Mouse (Mus musculus) midbrain, embryonic 15.5 days (tissue): ENCODE measurements around the gene Phf20. TPM values are rescaled to one million over a fixed set of nuclear protein-coding genes. Genes with fewer than 3 reads are reported as not detected.
"Not testable (repeated sequence)": the region's sequence is repeated elsewhere in the genome, so short reads cannot be mapped to it uniquely, and the experiment has no call there.

Experiments used
- ATAC-seq: fragments of 200-750 bp; cut with Nextera tagmentation; replicated peaks from 2 replicates; pipeline ENCODE4 v1.8.0; 2017; ENCODE audit warnings: moderate TSS enrichment
- H3K27ac ChIP-seq: fragments of 300-500 bp; sonication (generic); 2 replicates; pipeline ENCODE4 v1.5.1; 2015; ENCODE audit warnings: mild to moderate bottlenecking, inconsistent platforms
- H3K27me3 ChIP-seq: fragments of 300-500 bp; sonication (generic); replicated peaks from 2 replicates; pipeline ENCODE4 v1.6.1; 2015; ENCODE audit warnings: inconsistent platforms
- H3K36me3 ChIP-seq: fragments of 300-500 bp; sonication (generic); replicated peaks from 2 replicates; pipeline ENCODE4 v1.6.1; 2015; ENCODE audit warnings: inconsistent platforms
- H3K4me1 ChIP-seq: fragments of 300-500 bp; sonication (generic); 2 replicates; pipeline ENCODE4 v1.6.1; 2015; ENCODE audit warnings: inconsistent platforms
- H3K4me2 ChIP-seq: fragments of 300-500 bp; sonication (generic); 2 replicates; pipeline ENCODE4 v1.6.1; 2015; ENCODE audit warnings: inconsistent platforms, mild to moderate bottlenecking, moderate library complexity
- H3K4me3 ChIP-seq: fragments of 300-500 bp; sonication (generic); 2 replicates; pipeline ENCODE4 v1.5.1; 2015; ENCODE audit warnings: mild to moderate bottlenecking, inconsistent platforms
- H3K9ac ChIP-seq: fragments of 300-500 bp; sonication (generic); 2 replicates; pipeline ENCODE4 v1.6.1; 2015; ENCODE audit warnings: mild to moderate bottlenecking, inconsistent platforms
- H3K9me3 ChIP-seq: fragments of 300-500 bp; sonication (generic); 2 replicates; pipeline ENCODE4 v1.6.1; 2016; ENCODE audit warnings: inconsistent platforms
- WGBS: fragments of 180-500 bp; shearing (Covaris S2); methylation state at CpG from one replicate; pipeline ENCODE4 v1.1.7; 2015; ENCODE audit warnings: mixed read lengths; 5-methylcytosine and 5-hydroxymethylcytosine counted together
- polyA plus RNA-seq: library from polyadenylated mRNA; unstranded; fragments of >200 nt; fragmentation: Nextera tagmentation; extraction: Ambion mirVana; gene quantifications from 2 replicates; pipeline ENCODE4 v1.2.1, GENCODE M21; 2015

Gene Phf20
- polyA plus RNA-seq, 1 experiment from 2014 or later: 119 TPM

- Histone ChIP-seq H3K4me1 (peaks cover 29% of the 10 kb centered on the region), H3K27me3 (no peaks in the 10 kb centered on the region), H3K4me3 (peak overlapping the region; percentile 93; the same call in 1 of the 2 replicates), H3K4me2 (peak overlapping the region; percentile 50; the same call in 1 of the 2 replicates), H3K9ac (no peak overlapping the region), H3K27ac (peak overlapping the region; percentile 94), H3K36me3 (peaks cover 7% of the 10 kb centered on the region; the same call in 1 of the 2 replicates), H3K9me3 (no peaks in the 10 kb centered on the region)
- WGBS: 83% methylated on average over 2 of the region's 2 CpGs
- no peak for ATAC-seq
Measured at GRCm38 (mm10) chr2:156181592-156181991, 14.7 kb upstream of the Phf20 start.

- H3K4me3 ChIP-seq, ATAC-seq, H3K36me3 ChIP-seq, H3K4me1 ChIP-seq, H3K9me3 ChIP-seq, H3K4me2 ChIP-seq, H3K9ac ChIP-seq, H3K27ac ChIP-seq, H3K27me3 ChIP-seq: not testable (repeated sequence)
- WGBS: 83% methylated on average over 7 of the region's 7 CpGs
Measured at GRCm38 (mm10) chr2:156189241-156189640, 7.0 kb upstream of the Phf20 start.

GRCm38 (mm10) chr2:156190004-156190896 is 6.0 kb upstream of the Phf20 start:
- Histone ChIP-seq H3K9me3 (no peaks in the 10 kb centered on the region), H3K27me3 (no peaks in the 10 kb centered on the region), H3K4me1 (no peaks in the 10 kb centered on the region), H3K4me3 (no peak overlapping the region), H3K9ac (no peak overlapping the region), H3K27ac (no peak overlapping the region), H3K4me2 (no peak overlapping the region), H3K36me3 (no peaks in the 10 kb centered on the region)
- no peak for ATAC-seq
- 85% methylated on average over 14 of the region's 14 CpGs for WGBS

- no peak for ATAC-seq
- no peaks in the 10 kb centered on the region for H3K9me3 ChIP-seq
- peaks cover 7% of the 10 kb centered on the region; the same call in 1 of the 2 replicates for H3K4me1 ChIP-seq
Measured at GRCm38 (mm10) chr2:156191540-156191939, 4.7 kb upstream of the Phf20 start.

GRCm38 (mm10) chr2:156192068-156192467 is 4.2 kb upstream of the Phf20 start:
- Histone ChIP-seq H3K36me3 (no peaks in the 10 kb centered on the region), H3K9ac (no peak overlapping the region), H3K4me2 (no peak overlapping the region), H3K27me3 (no peaks in the 10 kb centered on the region), H3K4me1 (peaks cover 7% of the 10 kb centered on the region; the same call in 1 of the 2 replicates), H3K27ac (no peak overlapping the region), H3K9me3 (no peaks in the 10 kb centered on the region), H3K4me3 (no peak overlapping the region)
- ATAC-seq: no peak
- WGBS: 70% methylated on average over 2 of the region's 2 CpGs

More at GRCm38 (mm10) chr2:156191540-156191939, 4.7 kb upstream of the Phf20 start:
- Histone ChIP-seq H3K27me3 (no peaks in the 10 kb centered on the region), H3K9ac (no peak overlapping the region), H3K4me2 (no peak overlapping the region), H3K27ac (no peak overlapping the region), H3K36me3 (no peaks in the 10 kb centered on the region), H3K4me3 (no peak overlapping the region)
- 94% methylated on average over 2 of the region's 2 CpGs for WGBS

- 77% methylated on average over 3 of the region's 3 CpGs for WGBS
Measured at GRCm38 (mm10) chr2:156193066-156193862, 3.0 kb upstream of the Phf20 start.

GRCm38 (mm10) chr2:156194571-156194970 is 1.7 kb upstream of the Phf20 start:
- H3K4me1 ChIP-seq: peaks cover 27% of the 10 kb centered on the region
- no peak overlapping the region for H3K4me2 ChIP-seq
- H3K9me3 ChIP-seq: no peaks in the 10 kb centered on the region
- H3K27ac ChIP-seq: no peak overlapping the region
- H3K36me3 ChIP-seq: no peaks in the 10 kb centered on the region
- H3K9ac ChIP-seq: no peak overlapping the region
- no peak overlapping the region for H3K4me3 ChIP-seq
- H3K27me3 ChIP-seq: no peaks in the 10 kb centered on the region
- ATAC-seq: no peak

More at GRCm38 (mm10) chr2:156193066-156193862, 3.0 kb upstream of the Phf20 start:
- Histone ChIP-seq H3K9ac (no peak overlapping the region), H3K4me3 (no peak overlapping the region), H3K9me3 (no peaks in the 10 kb centered on the region), H3K27me3 (no peaks in the 10 kb centered on the region), H3K4me2 (no peak overlapping the region), H3K4me1 (peaks cover 16% of the 10 kb centered on the region), H3K36me3 (no peaks in the 10 kb centered on the region), H3K27ac (no peak overlapping the region)
- ATAC-seq: no peak

- Histone ChIP-seq H3K4me2 (peak overlapping the region; percentile 61), H3K9me3 (no peaks in the 10 kb centered on the region), H3K27ac (peak overlapping the region; percentile 96), H3K4me1 (peaks cover 37% of the 10 kb centered on the region), H3K4me3 (peak overlapping the region; percentile 79), H3K9ac (peak overlapping the region; percentile 83), H3K36me3 (no peaks in the 10 kb centered on the region), H3K27me3 (no peaks in the 10 kb centered on the region)
- WGBS: 5% methylated on average over 17 of the region's 17 CpGs
- ATAC-seq: no peak; the same call in 1 of the 2 replicates
Measured at GRCm38 (mm10) chr2:156197129-156197911, 1.1 kb downstream of the Phf20 start.

GRCm38 (mm10) chr2:156199944-156200343 is 3.7 kb downstream of the Phf20 start:
- no peak for ATAC-seq
- H3K36me3 ChIP-seq: no peaks in the 10 kb centered on the region
- no peak overlapping the region for H3K4me3 ChIP-seq
- H3K9me3 ChIP-seq: no peaks in the 10 kb centered on the region
- H3K9ac ChIP-seq: no peak overlapping the region
- H3K27me3 ChIP-seq: no peaks in the 10 kb centered on the region
- 0 out of 2 replicates have a peak overlapping the region, but pooled peaks have one; percentile 20 for H3K27ac ChIP-seq
- WGBS: 38% methylated on average over 3 of the region's 3 CpGs
- H3K4me1 ChIP-seq: peaks cover 47% of the 10 kb centered on the region
- H3K4me2 ChIP-seq: no peak overlapping the region

- Histone ChIP-seq H3K9me3 (no peaks in the 10 kb centered on the region), H3K36me3 (no peaks in the 10 kb centered on the region), H3K9ac (no peak overlapping the region), H3K27ac (no peak overlapping the region), H3K27me3 (no peaks in the 10 kb centered on the region), H3K4me2 (no peak overlapping the region), H3K4me3 (no peak overlapping the region), H3K4me1 (peaks cover 40% of the 10 kb centered on the region)
- ATAC-seq: no peak
- WGBS: 94% methylated on average over 4 of the region's 4 CpGs
Measured at GRCm38 (mm10) chr2:156201486-156201885, 5.2 kb downstream of the Phf20 start.

- no peaks in the 10 kb centered on the region for H3K27me3 ChIP-seq
- ATAC-seq: peak; percentile 83
- H3K4me3 ChIP-seq: no peak overlapping the region
- H3K4me2 ChIP-seq: no peak overlapping the region
- H3K9ac ChIP-seq: no peak overlapping the region
- H3K9me3 ChIP-seq: no peaks in the 10 kb centered on the region
- peaks cover 34% of the 10 kb centered on the region for H3K4me1 ChIP-seq
- H3K27ac ChIP-seq: peak overlapping the region; percentile 54
- 40% methylated on average over 3 of the region's 3 CpGs for WGBS
- H3K36me3 ChIP-seq: 0 out of 2 replicates have a peak, but pooled peaks cover 3% of the 10 kb centered on the region
Measured at GRCm38 (mm10) chr2:156202848-156203437, 6.7 kb downstream of the Phf20 start.
